Mouse (Mus musculus): ENCODE results near the gene Atf5. TPM values are rescaled to one million over a fixed set of nuclear protein-coding genes. Genes with fewer than 3 reads are reported as not detected.

The Atf5 gene
- polyA plus RNA-seq, 1 experiment from 2014 or later = 2.5 TPM

DNA sequence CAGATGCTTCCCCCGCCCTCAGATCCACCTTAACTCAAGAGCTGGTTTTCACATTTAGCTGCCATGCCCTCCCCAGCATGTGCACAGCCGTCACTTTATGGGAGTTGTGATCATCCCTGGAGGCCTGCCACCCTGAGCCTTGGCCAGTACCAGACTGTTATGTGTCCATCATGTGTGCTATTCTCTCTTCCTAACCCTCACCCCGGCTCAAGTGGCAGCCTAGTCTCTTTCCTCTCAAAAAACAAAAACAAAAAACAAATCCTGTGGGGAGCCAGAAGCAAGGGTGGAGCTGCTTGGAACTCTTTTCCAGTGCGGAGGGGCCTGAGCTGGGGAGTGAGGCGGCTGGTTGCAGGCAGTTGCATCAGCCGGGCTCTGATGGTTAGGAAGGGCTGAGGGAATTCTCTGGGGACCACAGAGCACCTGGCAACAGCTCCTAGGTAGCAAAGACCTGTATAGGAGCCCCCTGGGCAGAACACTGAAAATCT lies 2.3 kb upstream of the Atf5 start:
- peak overlapping the region; percentile 43 for H3K4me2 ChIP-seq (ENCODE audit: low read length)
- no peaks in the 10 kb centered on the region for H3K36me3 ChIP-seq (ENCODE audit: control insufficient read depth, insufficient read depth, low read length)
- H3K9me3 ChIP-seq (replicated peaks; ENCODE audit: control insufficient read depth, low read length, poor library complexity, severe bottlenecking) = no peaks in the 10 kb centered on the region
- no peak for ATAC-seq
- no peak overlapping the region for H3K27ac ChIP-seq (ENCODE audit: low read length)
- WGBS = 31% methylated on average over 6 of the region's 6 CpGs
- peak overlapping the region; percentile 11; the same call in 1 of the 2 replicates for H3K4me3 ChIP-seq (ENCODE audit: low read depth, low read length)
- H3K27me3 ChIP-seq (ENCODE audit: control insufficient read depth, insufficient read depth, low read depth, low read length) = no peaks in the 10 kb centered on the region
- peak overlapping the region; percentile 22 for H3K9ac ChIP-seq (ENCODE audit: low read depth, low read length)
- H3K4me1 ChIP-seq (ENCODE audit: control insufficient read depth, insufficient read depth, low read length) = peaks cover 40% of the 10 kb centered on the region

DNA sequence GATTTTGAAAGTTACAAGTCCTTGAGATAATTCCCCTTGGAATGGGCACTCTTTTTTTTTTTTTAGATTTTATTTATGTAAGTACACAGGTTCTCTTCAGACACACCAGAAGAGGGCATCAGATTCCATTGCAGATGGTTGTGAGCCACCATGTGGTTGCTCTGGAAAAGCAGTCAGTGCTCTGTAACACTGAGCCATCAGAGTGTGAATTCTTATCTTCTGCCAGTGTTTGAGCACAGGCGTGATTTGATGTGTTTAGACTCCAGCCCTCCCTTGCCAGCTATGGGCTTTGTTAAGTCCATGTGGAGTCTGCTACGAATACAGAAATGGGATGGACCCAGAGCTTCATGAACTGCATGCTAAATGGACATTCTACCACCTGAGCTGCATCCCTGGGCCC lies 1.7 kb upstream of the Atf5 start:
- Histone ChIP-seq H3K27ac (ENCODE audit: low read length) (no peak overlapping the region), H3K9me3 (replicated peaks; ENCODE audit: control insufficient read depth, low read length, poor library complexity, severe bottlenecking) (no peaks in the 10 kb centered on the region), H3K36me3 (ENCODE audit: control insufficient read depth, insufficient read depth, low read length) (no peaks in the 10 kb centered on the region), H3K27me3 (ENCODE audit: control insufficient read depth, insufficient read depth, low read depth, low read length) (no peaks in the 10 kb centered on the region), H3K4me3 (ENCODE audit: low read depth, low read length) (0 out of 2 replicates have a peak overlapping the region, but pooled peaks have one; percentile 89), H3K4me1 (ENCODE audit: control insufficient read depth, insufficient read depth, low read length) (peaks cover 40% of the 10 kb centered on the region), H3K4me2 (ENCODE audit: low read length) (peak overlapping the region; percentile 68), H3K9ac (ENCODE audit: low read depth, low read length) (no peak overlapping the region; the same call in 1 of the 2 replicates)
- ATAC-seq = no peak
- WGBS = 22% methylated on average over 2 of the region's 2 CpGs

DNA sequence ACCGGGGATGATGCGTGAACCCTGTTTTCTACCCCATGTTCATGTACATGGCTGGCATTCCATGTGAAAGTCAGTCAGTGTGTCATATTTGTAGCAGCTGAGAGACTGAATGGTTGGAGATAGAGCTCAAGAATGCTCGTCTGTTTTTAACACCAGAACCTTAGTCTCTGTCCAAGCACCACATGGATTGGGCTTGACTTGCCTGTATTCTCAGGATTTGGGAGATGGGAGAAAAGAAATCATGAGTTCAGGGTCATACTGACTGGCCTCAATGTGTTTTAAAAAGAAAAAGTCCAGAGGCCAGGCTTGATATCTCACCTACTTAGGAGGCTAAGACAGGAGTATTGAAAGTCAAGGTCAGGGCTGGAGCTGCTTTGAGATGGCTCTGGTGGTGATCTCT lies 983 bp upstream of the Atf5 start:
- WGBS = 31% methylated on average over 3 of the region's 3 CpGs
- peaks cover 40% of the 10 kb centered on the region for H3K4me1 ChIP-seq (ENCODE audit: control insufficient read depth, insufficient read depth, low read length)
- H3K27ac ChIP-seq (ENCODE audit: low read length) = no peak overlapping the region

GRCm38 (mm10) chr7:44815721-44816469 lies 563 bp downstream of the Atf5 start, which contains the start of the genes Nup62 and Il4i1:
Gene Nup62 (plus strand): TSS chr7:44816088.
Gene Il4i1 (plus strand): TSS chr7:44816387.
- ATAC-seq = peak; percentile 94
- WGBS = under 1% methylated on average over 54 of the region's 62 CpGs

More for the DNA sequence above, 983 bp upstream of the Atf5 start:
- no peak for ATAC-seq
- peak overlapping the region; percentile 89 for H3K4me3 ChIP-seq (ENCODE audit: low read depth, low read length)
- no peaks in the 10 kb centered on the region for H3K27me3 ChIP-seq (ENCODE audit: control insufficient read depth, insufficient read depth, low read depth, low read length)
- H3K9ac ChIP-seq (ENCODE audit: low read depth, low read length) = peak overlapping the region; percentile 92
- H3K4me2 ChIP-seq (ENCODE audit: low read length) = peak overlapping the region; percentile 68
- H3K36me3 ChIP-seq (ENCODE audit: control insufficient read depth, insufficient read depth, low read length) = no peaks in the 10 kb centered on the region
- no peaks in the 10 kb centered on the region for H3K9me3 ChIP-seq (replicated peaks; ENCODE audit: control insufficient read depth, low read length, poor library complexity, severe bottlenecking)

DNA sequence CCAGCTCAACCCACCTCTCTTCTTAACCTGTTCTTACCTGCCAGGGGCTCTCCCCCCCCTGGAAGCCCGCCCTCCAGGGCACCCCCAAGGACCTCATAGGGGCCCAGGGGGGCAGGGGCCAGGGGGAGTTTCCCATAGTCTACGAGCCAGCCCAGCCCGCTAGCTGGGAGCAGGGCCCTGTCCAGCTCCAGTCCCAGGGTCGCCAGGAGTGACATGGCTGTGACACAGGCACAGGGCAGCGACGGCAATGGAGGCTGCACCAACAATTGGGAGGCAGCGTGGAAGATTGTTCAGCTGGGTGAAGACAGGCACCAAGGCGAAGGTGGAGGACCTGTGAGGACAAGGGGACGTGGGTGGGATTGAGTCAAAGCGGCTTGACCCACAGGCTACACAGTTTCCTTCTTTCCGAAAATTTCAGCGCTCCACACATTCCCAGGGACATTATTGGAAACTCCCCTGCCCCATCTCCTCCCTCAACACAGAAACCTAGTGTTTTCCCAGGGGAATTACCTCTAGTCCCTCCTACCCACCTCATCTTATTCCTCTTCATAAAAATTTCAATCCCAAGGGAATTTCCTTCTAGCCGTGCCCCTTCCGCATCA lies 1.4 kb downstream of the Atf5 start:
- Histone ChIP-seq H3K9ac (ENCODE audit: low read depth, low read length) (no peak overlapping the region; the same call in 1 of the 2 replicates), H3K4me2 (ENCODE audit: low read length) (peak overlapping the region; percentile 60), H3K27me3 (ENCODE audit: control insufficient read depth, insufficient read depth, low read depth, low read length) (no peaks in the 10 kb centered on the region), H3K27ac (ENCODE audit: low read length) (peak overlapping the region; percentile 90), H3K4me1 (ENCODE audit: control insufficient read depth, insufficient read depth, low read length) (peaks cover 38% of the 10 kb centered on the region), H3K9me3 (replicated peaks; ENCODE audit: control insufficient read depth, low read length, poor library complexity, severe bottlenecking) (no peaks in the 10 kb centered on the region), H3K4me3 (ENCODE audit: low read depth, low read length) (peak overlapping the region; percentile 89), H3K36me3 (ENCODE audit: control insufficient read depth, insufficient read depth, low read length) (no peaks in the 10 kb centered on the region)
- peak; percentile 16 for ATAC-seq
- 26% methylated on average over 14 of the region's 14 CpGs for whole genome bisulfite sequencing

More at GRCm38 (mm10) chr7:44815721-44816469, 563 bp downstream of the Atf5 start, which contains the start of the genes Nup62 and Il4i1:
- Histone ChIP-seq H3K36me3 (ENCODE audit: control insufficient read depth, insufficient read depth, low read length) (no peaks in the 10 kb centered on the region), H3K4me3 (ENCODE audit: low read depth, low read length) (peak within 1 kb of the TSS; percentile 89), H3K9me3 (replicated peaks; ENCODE audit: control insufficient read depth, low read length, poor library complexity, severe bottlenecking) (no peaks in the 10 kb centered on the region), H3K27ac (ENCODE audit: low read length) (peak within 1 kb of the TSS; percentile 90), H3K27me3 (ENCODE audit: control insufficient read depth, insufficient read depth, low read depth, low read length) (no peaks in the 10 kb centered on the region), H3K4me1 (ENCODE audit: control insufficient read depth, insufficient read depth, low read length) (peaks cover 40% of the 10 kb centered on the region), H3K9ac (ENCODE audit: low read depth, low read length) (peak within 1 kb of the TSS; percentile 92), H3K4me2 (ENCODE audit: low read length) (peak within 1 kb of the TSS; percentile 68)

DNA sequence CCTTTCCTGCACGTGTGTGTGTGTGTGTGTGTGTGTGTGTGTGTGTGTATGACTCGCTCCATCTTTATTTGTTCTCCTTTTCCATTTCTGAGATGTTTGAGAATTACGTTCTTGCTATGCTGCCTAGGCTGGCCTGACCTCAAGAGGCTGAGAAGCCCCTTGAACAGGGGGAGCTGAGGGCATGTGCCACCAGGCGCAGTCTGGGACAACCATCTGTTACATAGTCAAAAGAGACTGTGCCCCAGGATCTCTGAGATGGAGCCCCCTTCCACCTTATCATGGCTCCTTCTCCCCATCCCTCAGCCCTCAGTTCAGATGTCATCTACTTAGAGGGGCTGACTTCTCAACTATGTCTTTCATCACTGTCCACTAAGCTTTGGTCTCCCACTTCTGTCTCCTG lies 2.0 kb downstream of the Atf5 start:
- WGBS = 96% methylated on average over 4 of the region's 4 CpGs
- H3K4me2 ChIP-seq (ENCODE audit: low read length) = no peak overlapping the region
- no peaks in the 10 kb centered on the region for H3K9me3 ChIP-seq (replicated peaks; ENCODE audit: control insufficient read depth, low read length, poor library complexity, severe bottlenecking)
- no peak overlapping the region for H3K4me3 ChIP-seq (ENCODE audit: low read depth, low read length)
- no peak overlapping the region for H3K27ac ChIP-seq (ENCODE audit: low read length)
- H3K9ac ChIP-seq (ENCODE audit: low read depth, low read length) = no peak overlapping the region
- peaks cover 32% of the 10 kb centered on the region for H3K4me1 ChIP-seq (ENCODE audit: control insufficient read depth, insufficient read depth, low read length)
- H3K27me3 ChIP-seq (ENCODE audit: control insufficient read depth, insufficient read depth, low read depth, low read length) = no peaks in the 10 kb centered on the region
- no peaks in the 10 kb centered on the region for H3K36me3 ChIP-seq (ENCODE audit: control insufficient read depth, insufficient read depth, low read length)
- ATAC-seq = no peak

- no peak overlapping the region for H3K9ac ChIP-seq (ENCODE audit: low read depth, low read length)
- 93% methylated on average over 3 of the region's 3 CpGs for WGBS
- H3K4me2 ChIP-seq (ENCODE audit: low read length) = no peak overlapping the region
- no peak overlapping the region for H3K4me3 ChIP-seq (ENCODE audit: low read depth, low read length)
- no peak for ATAC-seq
- H3K27ac ChIP-seq (ENCODE audit: low read length) = no peak overlapping the region
- H3K9me3 ChIP-seq (replicated peaks; ENCODE audit: control insufficient read depth, low read length, poor library complexity, severe bottlenecking) = no peaks in the 10 kb centered on the region
- H3K36me3 ChIP-seq (ENCODE audit: control insufficient read depth, insufficient read depth, low read length) = no peaks in the 10 kb centered on the region
- H3K4me1 ChIP-seq (ENCODE audit: control insufficient read depth, insufficient read depth, low read length) = peaks cover 27% of the 10 kb centered on the region
- no peaks in the 10 kb centered on the region for H3K27me3 ChIP-seq (ENCODE audit: control insufficient read depth, insufficient read depth, low read depth, low read length)
These were observed 2.5 kb downstream of the Atf5 start for GRCm38 (mm10) chr7:44813985-44814384.

DNA sequence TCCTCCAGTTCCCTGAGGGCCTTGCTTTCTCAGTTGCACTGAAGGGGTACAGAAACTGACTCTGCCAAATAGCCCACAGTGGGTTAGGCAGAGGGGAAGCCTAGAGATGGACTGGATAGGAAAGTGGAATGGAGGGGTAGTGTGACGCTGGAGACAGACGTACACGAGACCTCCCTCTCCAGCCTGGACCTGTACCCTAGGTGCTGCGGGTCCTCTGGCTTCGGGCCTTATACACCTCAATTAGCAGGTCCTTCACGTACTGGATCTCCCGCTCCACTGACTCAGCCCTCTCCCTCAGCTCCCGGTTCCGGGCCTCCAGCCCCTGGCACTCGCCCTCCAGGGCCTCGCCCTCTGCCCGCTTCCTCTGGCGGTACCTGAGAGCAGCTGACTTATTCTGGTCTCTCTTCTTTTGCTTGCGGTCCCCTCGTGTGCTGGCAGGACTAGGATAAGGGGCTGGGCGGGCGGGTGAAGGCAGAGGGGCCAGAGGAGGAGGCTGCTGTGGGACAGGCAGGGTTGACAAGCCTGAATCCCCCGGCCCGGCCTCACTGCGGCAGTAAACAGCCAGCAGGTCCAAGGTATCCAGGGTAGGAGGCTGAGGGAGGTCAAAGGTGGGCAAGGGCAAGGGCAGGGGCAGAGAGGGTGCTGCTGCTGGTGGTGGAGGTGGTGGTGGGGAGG lies 3.7 kb downstream of the Atf5 start:
- no peak for ATAC-seq
- no peak overlapping the region for H3K4me2 ChIP-seq (ENCODE audit: low read length)
- no peak overlapping the region for H3K9ac ChIP-seq (ENCODE audit: low read depth, low read length)
- no peaks in the 10 kb centered on the region for H3K9me3 ChIP-seq (replicated peaks; ENCODE audit: control insufficient read depth, low read length, poor library complexity, severe bottlenecking)
- H3K4me3 ChIP-seq (ENCODE audit: low read depth, low read length) = no peak overlapping the region
- WGBS = 96% methylated on average over 18 of the region's 20 CpGs
- H3K27ac ChIP-seq (ENCODE audit: low read length) = no peak overlapping the region
- H3K27me3 ChIP-seq (ENCODE audit: control insufficient read depth, insufficient read depth, low read depth, low read length) = no peaks in the 10 kb centered on the region
- peaks cover 15% of the 10 kb centered on the region for H3K4me1 ChIP-seq (ENCODE audit: control insufficient read depth, insufficient read depth, low read length)
- H3K36me3 ChIP-seq (ENCODE audit: control insufficient read depth, insufficient read depth, low read length) = no peaks in the 10 kb centered on the region
